Mouse (Mus musculus) myocyte (in vitro differentiated cells): ENCODE data around the gene Sirt3.

Source experiments
- CEBPB ChIP-seq: IDR thresholded peaks from 2 replicates; pipeline ENCODE4 v1.6.1; 2011; ENCODE audit warnings: mild to moderate bottlenecking, moderate library complexity; ENCODE audit not compliant: poor library complexity, insufficient read depth, severe bottlenecking
- E2F4 ChIP-seq: IDR thresholded peaks from one replicate; pipeline ENCODE4 v1.6.1; 2011; ENCODE audit warnings: mild to moderate bottlenecking, control low read depth, moderate library complexity; ENCODE audit not compliant: insufficient read depth
- MAX ChIP-seq: IDR thresholded peaks from one replicate; pipeline ENCODE4 v1.6.1; 2011; ENCODE audit warnings: low read depth, mild to moderate bottlenecking, control low read depth
- MYOD1 ChIP-seq, 3 experiments: IDR thresholded peaks; one replicate each; pipeline ENCODE4 v1.6.1; 2011; ENCODE audit warnings: control low read depth in 2 of 3, low read depth in 2 of 3, mild to moderate bottlenecking in 2 of 3, moderate library complexity in 1 of 3; ENCODE audit not compliant: insufficient read length in 2 of 3, control insufficient read depth in 1 of 3
- MYOG ChIP-seq, 3 experiments: IDR thresholded peaks; one replicate each; pipeline ENCODE4 v1.6.1; 2011; ENCODE audit warnings: control low read depth in 2 of 3, low read depth in 2 of 3, mild to moderate bottlenecking in 2 of 3; ENCODE audit not compliant: insufficient read length in 2 of 3, control insufficient read depth in 1 of 3, insufficient read depth in 1 of 3
- POLR2A ChIP-seq: IDR thresholded peaks from one replicate; pipeline ENCODE4 v1.6.1; 2011; ENCODE audit warnings: low read depth, mild to moderate bottlenecking, control low read depth, moderate library complexity; ENCODE audit not compliant: insufficient read length
- POLR2AphosphoS2 ChIP-seq: IDR thresholded peaks from one replicate; pipeline ENCODE4 v1.6.1; 2011; ENCODE audit warnings: low read depth, control low read depth; ENCODE audit not compliant: insufficient read length
- TCF12 ChIP-seq: IDR thresholded peaks from one replicate; pipeline ENCODE4 v1.6.1; 2011; ENCODE audit warnings: mild to moderate bottlenecking, control low read depth; ENCODE audit not compliant: poor library complexity, insufficient read depth, severe bottlenecking
- USF1 ChIP-seq: IDR thresholded peaks from one replicate; pipeline ENCODE4 v1.6.1; 2011; ENCODE audit warnings: low read depth, mild to moderate bottlenecking, control low read depth, moderate library complexity

GRCm38 (mm10) chr7:140822731-140823130, 59.4 kb downstream of the Sirt3 start:
- TF ChIP-seq TCF12 (no peak), POLR2A (no peak), CEBPB (no peak), POLR2AphosphoS2 (no peak), E2F4 (no peak), MAX (no peak), MYOG (IDR thresholded peaks at IDR 0.05; ENCODE audit: control insufficient read depth in 1 of 3, insufficient read depth in 1 of 3, insufficient read length in 2 of 3, low read depth in 2 of 3) (no peak), MYOD1 (IDR thresholded peaks at IDR 0.05; ENCODE audit: control insufficient read depth in 1 of 3, insufficient read length in 2 of 3, low read depth in 2 of 3) (no peak), USF1 (no peak)
